Mouse (Mus musculus) embryonic stem cell, embryonic (primary cell): Measurements from ENCODE around the gene Apopt1.

Experiments used
- CTCF ChIA-PET, 4 experiments: fragments of 300-600 bp in 2 of 4; fragments of 350-600 bp in 2 of 4; sonication (Branson Sonifier 250); formaldehyde crosslinking; loops; one replicate each; lab custom pipeline; 2022; ENCODE audit warnings: inconsistent platforms in 2 of 4; lab: Charles Lee
- POLR2A ChIA-PET, 4 experiments: fragments of 300-600 bp in 2 of 4; fragments of 350-600 bp in 2 of 4; sonication (Branson Sonifier 250); formaldehyde crosslinking; loops; one replicate each; lab custom pipeline; 2022; ENCODE audit warnings: antibody characterized with exemption in 4 of 4, inconsistent platforms in 1 of 4; lab: Charles Lee

The Apopt1 gene

DNA sequence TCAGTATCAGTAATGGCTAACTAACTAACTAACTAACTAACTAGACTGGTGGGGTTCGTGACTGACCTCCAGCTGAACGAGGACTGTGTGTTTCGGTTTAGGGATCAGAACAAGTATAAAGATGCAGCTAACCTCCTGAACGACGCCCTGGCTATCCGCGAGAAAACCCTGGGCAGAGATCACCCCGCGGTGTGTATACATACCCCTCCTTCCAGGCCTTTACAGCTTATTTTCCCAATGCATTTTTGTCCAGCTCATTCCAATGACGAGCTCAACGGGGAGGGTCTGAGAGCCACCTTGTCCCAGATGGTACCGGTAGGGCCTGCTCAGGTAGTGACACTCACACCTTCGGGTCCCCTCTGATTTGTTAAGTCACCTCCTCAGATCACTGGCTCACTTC is 64.9 kb downstream of the Apopt1 start:
- POLR2A ChIA-PET, result interaction anchor here in 1 of 4 experiments (0.7 kb wide), 1 partner anchor 19 kb away, joined by 3 read pairs; the partner anchor contains the start of gene Klc1
- CTCF ChIA-PET, result interaction anchor here in 2 of 4 experiments (0.5 to 0.6 kb wide), 2 partner anchors 69 to 433 kb away, joined by 3 to 4 read pairs; no protein-coding TSS in a partner anchor

DNA sequence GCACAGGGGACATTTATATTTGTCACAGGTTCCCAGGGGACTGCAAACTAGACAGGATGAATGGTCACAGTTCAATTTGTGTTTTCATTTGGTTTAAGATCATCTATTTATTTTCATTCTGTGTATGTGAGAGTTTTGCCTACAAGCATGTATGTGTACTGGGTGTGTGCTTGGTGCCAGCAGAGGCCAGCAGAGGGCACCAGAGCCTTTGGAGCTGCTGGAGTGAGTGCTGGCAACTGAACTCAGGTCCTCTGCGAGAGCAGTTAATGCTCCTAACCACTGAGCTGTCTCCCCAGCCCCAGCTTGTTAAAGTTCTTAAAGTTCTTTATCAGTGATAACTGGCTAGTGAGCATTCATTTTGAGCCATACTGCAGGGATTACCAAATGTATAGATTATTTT is 66.5 kb downstream of the Apopt1 start:
- ChIA-PET POLR2A (interaction anchor here in 2 of 4 experiments (0.7 to 1.5 kb wide), 3 partner anchors 11 to 71 kb away, joined by 3 to 5 read pairs (median 3); partner anchors contain the start of genes Xrcc3 (in 1 of the 2) and Zfyve21 (in 1 of the 2)), CTCF (interaction anchor here (0.6 to 1.5 kb wide), 29 partner anchors 8 to 1318 kb away, joined by 3 to 10 read pairs (median 3); partner anchors contain the start of gene Zfyve21 (in 1 of the 4))

DNA sequence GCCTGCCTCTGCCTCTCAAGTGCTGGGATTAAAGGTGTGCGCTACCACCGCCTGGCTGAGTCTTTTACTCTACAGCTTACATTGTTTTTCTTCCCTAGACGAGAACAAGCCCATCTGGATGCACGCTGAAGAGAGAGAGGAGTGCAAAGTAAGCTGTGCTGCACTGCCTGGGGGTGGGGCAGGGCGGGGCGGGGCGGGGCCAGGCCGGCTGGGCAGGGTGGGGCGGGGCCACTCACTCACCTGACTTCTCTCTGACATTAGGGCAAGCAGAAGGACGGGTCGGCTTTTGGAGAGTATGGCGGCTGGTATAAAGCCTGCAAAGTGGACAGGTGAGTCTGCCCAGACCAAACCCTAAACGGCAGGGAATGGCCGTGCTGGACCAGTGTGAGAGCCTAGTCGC is 72.1 kb downstream of the Apopt1 start:
- ChIA-PET POLR2A (interaction anchor here in 3 of 4 experiments (0.6 to 4.7 kb wide), 6 partner anchors 10 to 940 kb away, joined by 3 to 22 read pairs (median 4); partner anchors contain the start of genes Xrcc3 (in 1 of the 3) and Zfyve21 (in 1 of the 3)), CTCF (interaction anchor here in 1 of 4 experiments (0.6 kb wide), 1 partner anchor 76 kb away, joined by 3 read pairs; no protein-coding TSS in a partner anchor)

DNA sequence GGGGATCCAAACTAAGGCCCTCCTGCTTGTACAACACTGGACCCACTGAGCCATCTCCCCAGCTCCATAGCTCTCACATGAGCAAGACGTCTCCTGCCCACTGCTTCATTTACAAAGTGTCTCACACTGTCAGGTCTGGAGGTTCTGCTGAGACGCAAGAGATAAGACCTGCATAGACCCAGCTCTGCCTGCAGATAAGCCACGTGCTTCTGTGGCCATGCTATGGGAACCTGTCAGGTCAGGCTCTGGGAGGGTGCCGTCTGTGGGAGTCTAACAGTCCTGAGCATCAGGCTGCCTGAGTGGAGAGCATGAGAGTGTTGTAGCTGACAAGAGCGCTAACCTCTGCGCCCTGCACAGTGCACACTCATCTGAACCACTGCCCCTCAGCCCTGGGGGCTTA is 74.0 kb downstream of the Apopt1 start:
- CTCF ChIA-PET, result interaction anchor here (0.6 to 2.4 kb wide), 5 partner anchors 7 to 180 kb away, joined by 3 to 10 read pairs (median 8); partner anchors contain the start of gene Atp5mpl (in 1 of the 4)
- POLR2A ChIA-PET, result interaction anchor here in 3 of 4 experiments (0.6 to 5.1 kb wide), 23 partner anchors 9 to 771 kb away, joined by 3 to 24 read pairs (median 6); partner anchors contain the start of genes Xrcc3 (in 3 of the 3) and Zfyve21 (in 3 of the 3)

DNA sequence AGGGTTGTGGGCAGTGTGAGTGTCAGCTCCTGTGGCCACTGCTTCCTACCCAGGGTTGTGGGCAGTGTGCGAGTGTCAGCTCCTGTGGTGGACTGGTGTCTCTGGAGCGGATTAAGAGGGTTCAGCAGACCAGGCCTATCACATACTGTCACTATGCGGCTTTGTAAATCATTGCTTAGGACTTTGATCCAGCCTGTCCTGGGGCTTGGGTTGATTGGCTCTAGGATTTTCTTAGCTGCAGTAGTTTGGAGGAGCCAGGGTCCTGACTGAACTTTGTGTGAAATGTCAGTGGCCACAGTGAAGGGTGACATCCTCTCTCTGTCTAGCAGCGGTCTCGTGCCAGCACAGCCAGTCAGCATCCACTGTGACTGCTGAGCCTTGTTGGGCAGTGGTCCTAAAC is 77.0 kb downstream of the Apopt1 start:
- CTCF ChIA-PET, result interaction anchor here in 1 of 4 experiments (1.2 kb wide), 1 partner anchor 26 kb away, joined by 3 read pairs; no protein-coding TSS in a partner anchor

DNA sequence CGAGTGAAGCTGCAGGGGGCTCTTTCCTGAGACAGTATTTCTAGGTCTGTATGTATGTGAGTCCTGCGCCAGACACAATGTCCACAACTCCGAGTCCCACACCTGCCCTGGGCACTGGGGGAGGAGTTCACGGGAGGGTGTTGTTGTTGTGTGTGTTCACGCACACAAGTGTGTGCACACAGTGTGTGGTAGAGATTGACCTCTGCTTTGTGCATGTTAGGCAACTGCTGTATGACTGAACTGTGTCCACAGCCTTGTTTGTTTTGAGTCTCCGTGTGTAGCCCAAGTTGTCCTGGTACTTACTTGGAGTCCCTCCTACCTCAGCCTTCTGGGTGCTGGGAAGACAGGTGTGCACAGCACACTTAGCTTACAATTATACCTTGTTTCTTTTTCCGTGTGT is 77.6 kb downstream of the Apopt1 start:
- POLR2A ChIA-PET, result interaction anchor here in 2 of 4 experiments (1.1 to 5.1 kb wide), 7 partner anchors 8 to 46 kb away, joined by 3 to 24 read pairs (median 7); partner anchors contain the start of genes Xrcc3 (in 1 of the 2) and Zfyve21 (in 1 of the 2)

More for the DNA sequence above, 77.0 kb downstream of the Apopt1 start:
- POLR2A ChIA-PET, result interaction anchor here in 2 of 4 experiments (1.0 to 5.1 kb wide), 9 partner anchors 9 to 45 kb away, joined by 3 to 24 read pairs (median 7); partner anchors contain the start of genes Xrcc3 (in 1 of the 2) and Zfyve21 (in 1 of the 2)

DNA sequence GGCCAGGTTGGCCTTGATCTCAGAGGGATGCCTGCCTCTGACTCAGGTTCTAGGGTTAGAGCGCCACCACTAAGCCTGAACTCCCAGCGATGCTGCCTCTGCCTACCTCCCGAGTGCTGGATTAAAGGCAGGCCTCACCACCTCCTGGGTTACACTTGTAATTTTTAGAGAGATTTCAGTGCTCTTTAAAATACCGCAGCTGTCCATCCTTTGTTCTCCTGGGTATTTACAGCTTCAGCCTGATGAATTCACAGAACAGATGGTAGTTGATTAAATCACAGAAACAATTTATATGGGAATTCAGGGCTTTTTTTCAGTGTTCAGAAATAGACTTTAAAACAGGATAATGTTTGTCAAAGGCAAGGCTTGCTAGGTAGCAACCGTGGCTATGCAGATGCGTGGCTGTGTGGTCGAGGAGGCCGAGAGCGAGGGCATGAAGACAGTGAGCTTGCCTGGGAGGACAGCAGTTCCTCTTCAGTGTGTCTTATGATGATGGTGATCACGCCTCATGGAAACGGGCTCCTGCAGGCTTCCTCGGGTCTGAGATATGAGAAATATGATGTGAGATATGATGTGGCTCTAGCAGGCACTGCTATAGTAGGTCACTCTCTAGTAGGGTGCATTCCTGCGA is 78.5 kb downstream of the Apopt1 start:
- CTCF ChIA-PET, result interaction anchor here in 1 of 4 experiments (0.5 to 0.6 kb wide), 2 partner anchors 19 to 1138 kb away, joined by 3 read pairs; partner anchors contain the start of gene Jag2
- POLR2A ChIA-PET, result interaction anchor here in 2 of 4 experiments (1.9 to 6.5 kb wide), 4 partner anchors 10 to 26 kb away, joined by 6 to 32 read pairs (median 16); partner anchors contain the start of genes Xrcc3 (in 1 of the 2) and Zfyve21 (in 1 of the 2)

More for the DNA sequence above, 77.6 kb downstream of the Apopt1 start:
- CTCF ChIA-PET, result interaction anchor here in 1 of 4 experiments (1.2 kb wide), 1 partner anchor 26 kb away, joined by 3 read pairs; no protein-coding TSS in a partner anchor

DNA sequence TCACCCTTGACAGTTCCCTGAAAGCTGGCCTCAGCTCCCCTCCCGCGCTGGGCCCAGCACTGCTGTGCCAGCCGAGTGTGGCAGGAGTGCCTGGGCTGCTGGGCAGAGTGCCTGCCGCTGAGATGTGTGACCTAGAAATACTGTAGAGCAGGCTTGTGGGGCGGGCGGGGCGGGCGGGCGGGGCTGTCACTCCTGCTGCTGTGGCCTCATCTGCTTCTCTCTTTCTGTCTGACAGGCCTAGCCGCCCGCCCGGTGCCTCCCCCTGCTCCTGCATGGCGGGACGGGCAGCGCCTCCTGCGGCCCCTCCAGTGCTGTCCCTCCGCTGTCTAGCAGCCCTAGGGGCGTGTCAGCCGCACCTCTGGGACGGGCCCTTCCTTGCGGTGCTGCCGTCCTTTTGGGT is 81.0 kb downstream of the Apopt1 start:
- POLR2A ChIA-PET, result interaction anchor here in 3 of 4 experiments (0.6 to 14.5 kb wide), 13 partner anchors 8 to 646 kb away, joined by 3 to 179 read pairs (median 8); partner anchors contain the start of genes Xrcc3 (in 1 of the 3) and Zfyve21 (in 1 of the 3)
- CTCF ChIA-PET, result interaction anchor here in 1 of 4 experiments (0.5 to 1.1 kb wide), 3 partner anchors 14 to 77 kb away, joined by 4 read pairs; no protein-coding TSS in a partner anchor

DNA sequence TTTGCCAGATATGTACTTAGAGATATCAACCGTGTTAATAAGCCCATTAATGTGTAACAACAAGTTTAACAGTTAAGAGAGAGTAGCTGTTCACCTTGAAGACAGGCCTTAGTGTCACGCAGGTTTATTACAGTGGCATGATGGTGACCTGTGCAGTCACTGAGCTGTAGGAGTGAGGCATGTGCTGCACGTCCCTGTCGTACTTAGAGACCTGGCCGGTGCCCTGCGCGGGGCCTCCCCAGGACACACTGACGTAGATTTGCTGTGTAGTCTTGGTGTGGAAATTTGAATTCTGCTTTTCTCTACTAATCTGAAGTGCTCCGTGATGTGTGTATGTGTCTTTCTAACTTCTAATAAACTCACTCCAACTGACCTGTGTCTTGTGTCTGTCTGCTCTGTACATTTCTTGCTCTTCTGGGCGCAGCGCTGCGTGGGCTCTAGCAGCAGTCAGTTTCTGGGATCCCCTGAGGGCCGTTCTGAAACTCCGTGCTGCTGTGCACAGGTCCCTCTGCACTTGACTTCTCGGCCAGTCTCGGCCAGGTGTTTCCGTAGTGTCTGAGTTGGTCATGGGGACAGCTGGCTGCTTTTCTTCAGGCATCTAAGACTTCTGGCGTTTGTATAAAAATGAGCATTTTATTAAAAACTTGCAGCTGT is 81.6 kb downstream of the Apopt1 start:
- CTCF ChIA-PET, result interaction anchor here in 2 of 4 experiments (0.5 to 1.1 kb wide), 4 partner anchors 15 to 62 kb away, joined by 4 read pairs; no protein-coding TSS in a partner anchor
- POLR2A ChIA-PET, result interaction anchor here in 2 of 4 experiments (0.8 to 14.5 kb wide), 15 partner anchors 7 to 255 kb away, joined by 3 to 179 read pairs (median 8); partner anchors contain the start of genes Mark3 (in 1 of the 2), Xrcc3 (in 1 of the 2) and Zfyve21 (in 1 of the 2)

DNA sequence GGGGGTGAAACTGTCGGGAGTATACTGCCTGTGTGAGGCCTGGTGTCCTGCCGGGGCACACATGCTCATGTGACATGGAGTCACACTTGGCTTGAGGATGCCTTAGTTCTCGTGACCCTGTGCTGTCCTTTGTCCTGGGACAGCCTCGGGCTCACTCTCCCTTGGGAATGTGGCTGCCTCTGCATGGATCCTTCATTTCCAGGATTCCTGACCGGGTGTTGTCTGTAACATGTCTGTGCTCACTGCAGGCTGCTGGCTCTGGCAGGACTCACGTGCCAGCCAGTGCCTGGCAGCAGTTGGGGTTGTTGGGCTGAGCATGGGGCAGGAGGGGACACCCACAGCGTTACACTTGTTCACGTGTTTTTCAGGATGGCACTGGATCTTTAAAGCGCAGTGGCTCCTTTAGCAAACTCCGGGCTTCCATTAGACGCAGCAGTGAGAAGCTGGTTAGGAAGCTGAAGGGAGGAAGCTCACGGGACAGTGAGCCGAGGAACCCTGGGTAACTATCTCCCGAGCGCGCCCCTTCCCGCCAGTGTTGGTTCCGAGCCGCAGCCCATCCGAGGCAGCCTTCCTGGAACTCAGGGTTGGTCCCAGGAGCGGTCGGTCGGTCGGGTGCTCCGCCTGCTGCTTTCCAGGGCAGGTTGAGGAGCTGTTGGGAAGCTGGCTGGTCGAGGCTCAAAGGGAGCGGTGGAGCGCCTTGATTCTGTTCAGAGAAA is 82.3 kb downstream of the Apopt1 start:
- ChIA-PET POLR2A (interaction anchor here in 3 of 4 experiments (0.7 to 14.5 kb wide), 20 partner anchors 7 to 255 kb away, joined by 3 to 179 read pairs (median 4); partner anchors contain the start of genes Xrcc3 (in 3 of the 3), Zfyve21 (in 3 of the 3), Klc1 (in 1 of the 3) and Mark3 (in 1 of the 3)), CTCF (interaction anchor here in 2 of 4 experiments (0.5 to 1.1 kb wide), 3 partner anchors 16 to 56 kb away, joined by 4 read pairs; no protein-coding TSS in a partner anchor)

DNA sequence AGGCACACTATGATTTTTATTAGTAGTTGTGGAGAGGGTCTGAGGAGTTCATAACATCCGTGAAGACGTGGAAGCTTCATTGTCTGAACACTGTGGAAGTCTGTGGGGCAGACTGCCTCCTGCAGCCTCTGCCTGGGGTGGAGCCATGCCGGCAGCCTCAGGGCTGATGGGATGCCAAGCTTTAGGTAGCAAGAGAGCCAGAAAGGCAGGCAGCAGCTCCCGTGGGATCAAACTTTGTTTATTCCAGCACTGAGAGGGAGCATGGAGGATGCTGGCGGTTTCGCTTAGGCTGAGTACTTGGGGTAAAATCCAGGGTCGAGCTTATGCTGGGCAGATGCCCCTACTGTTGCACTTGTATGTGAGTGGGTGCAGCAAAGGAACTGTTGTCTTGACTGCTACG is 84.2 kb downstream of the Apopt1 start:
- ChIA-PET POLR2A (interaction anchor here in 2 of 4 experiments (0.5 to 14.5 kb wide), 16 partner anchors 7 to 588 kb away, joined by 3 to 179 read pairs (median 4); partner anchors contain the start of genes Xrcc3 (in 2 of the 2) and Zfyve21 (in 2 of the 2)), CTCF (interaction anchor here in 2 of 4 experiments (0.7 to 1.0 kb wide), 3 partner anchors 18 to 170 kb away, joined by 3 to 4 read pairs (median 3); no protein-coding TSS in a partner anchor)

DNA sequence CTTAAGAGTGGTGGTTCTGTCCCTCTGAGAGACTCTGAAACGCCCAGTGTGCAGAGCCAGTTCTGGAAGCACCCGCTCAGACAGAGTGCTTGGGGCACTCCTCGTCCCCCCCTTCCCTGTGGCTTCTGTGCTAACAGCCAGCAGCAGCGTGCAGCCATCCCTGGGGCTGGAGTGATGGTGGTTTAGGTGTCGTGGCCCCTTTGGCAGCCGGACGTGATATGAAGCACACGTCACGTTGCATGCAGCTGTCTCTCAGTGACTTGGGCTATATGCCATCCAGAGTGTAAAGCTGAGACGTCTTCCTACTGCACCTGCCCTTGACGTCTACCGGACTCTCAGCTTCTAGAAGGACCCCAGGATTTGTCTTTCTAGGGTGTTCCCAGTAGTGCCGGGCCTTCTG is 85.4 kb downstream of the Apopt1 start:
- CTCF ChIA-PET, result no interaction called here
- POLR2A ChIA-PET, result interaction anchor here in 2 of 4 experiments (1.0 to 14.5 kb wide), 9 partner anchors 9 to 126 kb away, joined by 4 to 179 read pairs (median 10); partner anchors contain the start of genes Xrcc3 (in 2 of the 2), Zfyve21 (in 2 of the 2) and Ckb (in 1 of the 2)

DNA sequence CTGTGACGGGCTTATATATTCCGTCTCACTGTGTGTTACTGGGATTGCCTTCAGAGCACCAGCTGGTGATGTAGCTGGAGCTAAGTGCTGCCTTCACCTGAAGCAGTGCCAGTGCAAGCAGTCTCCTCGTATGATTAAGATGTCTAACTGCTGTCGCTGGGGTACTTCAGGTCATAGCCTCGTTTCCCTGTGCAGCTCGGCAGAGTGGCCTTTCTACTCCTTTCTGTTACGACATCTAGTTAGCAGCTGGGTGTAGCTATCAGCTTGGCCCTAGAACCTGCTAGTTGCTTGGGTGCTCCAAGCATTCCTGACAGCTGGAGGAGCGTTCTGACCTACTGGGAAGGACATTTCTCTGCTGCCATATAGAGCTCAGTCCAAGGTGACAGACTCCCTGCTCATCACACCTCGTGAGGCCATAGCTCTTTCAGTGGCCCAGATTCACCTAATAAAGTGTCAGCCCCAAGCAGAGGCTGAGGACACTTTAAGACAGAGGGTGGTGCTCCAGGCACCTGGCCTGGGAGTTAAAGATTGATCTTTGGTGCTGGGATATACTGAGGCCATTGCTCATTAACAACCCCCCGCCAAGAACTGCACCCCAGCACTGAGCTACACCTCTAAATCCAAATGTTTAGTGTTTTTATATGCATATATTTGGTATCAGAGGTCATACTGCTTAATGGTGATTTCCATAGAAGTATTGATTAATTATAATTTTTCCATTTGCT is 87.6 kb downstream of the Apopt1 start:
- CTCF ChIA-PET, result interaction anchor here in 2 of 4 experiments (0.6 to 1.4 kb wide), 4 partner anchors 21 to 87 kb away, joined by 3 to 6 read pairs (median 4); no protein-coding TSS in a partner anchor
- POLR2A ChIA-PET, result interaction anchor here in 3 of 4 experiments (0.7 to 14.5 kb wide), 17 partner anchors 8 to 208 kb away, joined by 3 to 179 read pairs (median 4); partner anchors contain the start of genes Xrcc3 (in 3 of the 3) and Zfyve21 (in 3 of the 3)

DNA sequence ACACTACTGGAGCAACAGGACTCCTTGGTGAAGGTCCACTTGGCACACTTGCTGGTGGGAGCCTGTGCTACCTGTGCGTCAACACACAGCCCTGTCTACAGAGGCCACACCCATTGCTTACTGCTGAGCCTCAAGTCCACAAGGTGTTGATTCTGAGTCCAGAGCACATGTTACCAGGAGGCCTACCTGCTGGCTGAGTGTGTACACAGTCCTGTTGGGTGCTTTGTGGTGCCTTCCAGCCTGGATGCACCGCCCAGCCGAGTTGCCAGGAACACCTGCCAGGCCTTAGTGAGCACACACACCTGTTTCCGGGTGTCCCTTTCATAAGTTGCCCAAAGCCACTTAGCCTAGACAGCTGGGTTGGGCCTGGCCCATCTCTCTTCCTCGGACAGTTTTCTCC is 90.5 kb downstream of the Apopt1 start:
- ChIA-PET CTCF (no interaction called here), POLR2A (interaction anchor here in 2 of 4 experiments (1.3 to 14.5 kb wide), 8 partner anchors 9 to 132 kb away, joined by 3 to 179 read pairs (median 8); partner anchors contain the start of genes Xrcc3 (in 2 of the 2), Zfyve21 (in 2 of the 2) and Ckb (in 1 of the 2))
